Mouse (Mus musculus) spleen, adult 12 weeks (tissue): Measurements from ENCODE around the gene Npas4.
"Not testable (repeated sequence)": the region's sequence is repeated elsewhere in the genome, so short reads cannot be mapped to it uniquely, and the experiment has no call there.

Experiments used
- DNase-seq: peaks from one replicate; pipeline ENCODE4 v3.0.0; 2022; ENCODE audit warnings: low spot score

The Npas4 gene

GRCm38 (mm10) chr19:4990256-4990625 is at the start of gene Npas4:
Gene Npas4, minus strand, starts transcription at chr19:4990316.
- no peak for DNase-seq

GRCm38 (mm10) chr19:5039301-5040114 is 49.4 kb upstream of the Npas4 start:
- DNase-seq = no peak

GRCm38 (mm10) chr19:5038709-5039156 is 48.6 kb upstream of the Npas4 start, which contains the start of the genes B4gat1 and AC124502.3:
Gene B4gat1, plus strand, starts transcription at chr19:5038826.
Gene AC124502.3, plus strand, starts transcription at chr19:5038891.
- peak; percentile 67 for DNase-seq

- DNase-seq = peak; percentile 27
These were observed 47.8 kb upstream of the Npas4 start for GRCm38 (mm10) chr19:5037678-5038571.

- DNase-seq = no peak
These were observed 46.5 kb upstream of the Npas4 start for GRCm38 (mm10) chr19:5036577-5036976.

- DNase-seq = no peak
These were observed 42.6 kb upstream of the Npas4 start for GRCm38 (mm10) chr19:5032686-5033085.

- DNase-seq = no peak
These were observed 36.0 kb upstream of the Npas4 start for GRCm38 (mm10) chr19:5026111-5026510.

- DNase-seq = peak; percentile 73
These were observed 33.7 kb upstream of the Npas4 start, which contains the start of gene Slc29a2 for GRCm38 (mm10) chr19:5023621-5024479. Gene Slc29a2, plus strand, starts transcription at chr19:5023860.

GRCm38 (mm10) chr19:5021416-5021815 is 31.3 kb upstream of the Npas4 start:
- DNase-seq = no peak

GRCm38 (mm10) chr19:5018191-5018590 is 28.1 kb upstream of the Npas4 start:
- DNase-seq = no peak

- no peak for DNase-seq
These were observed 27.5 kb upstream of the Npas4 start for GRCm38 (mm10) chr19:5017611-5018010.

GRCm38 (mm10) chr19:5016782-5017181 is 26.7 kb upstream of the Npas4 start:
- DNase-seq = peak; percentile 56

GRCm38 (mm10) chr19:5016221-5016742 is 26.2 kb upstream of the Npas4 start:
- DNase-seq = no peak

- DNase-seq = no peak
These were observed 24.9 kb upstream of the Npas4 start for GRCm38 (mm10) chr19:5014961-5015398.

- no peak for DNase-seq
These were observed 23.0 kb upstream of the Npas4 start for GRCm38 (mm10) chr19:5013138-5013537.

GRCm38 (mm10) chr19:5004925-5005324 is 14.8 kb upstream of the Npas4 start:
- DNase-seq = no peak

GRCm38 (mm10) chr19:5003644-5004043 is 13.5 kb upstream of the Npas4 start:
- DNase-seq = not testable (repeated sequence)

- DNase-seq = peak; percentile 38
These were observed 11.7 kb upstream of the Npas4 start for GRCm38 (mm10) chr19:5001666-5002406.

- no peak for DNase-seq
These were observed 9.5 kb upstream of the Npas4 start for GRCm38 (mm10) chr19:4999445-5000140.

- DNase-seq = no peak
These were observed 3.9 kb upstream of the Npas4 start for GRCm38 (mm10) chr19:4994043-4994442.
